Mouse (Mus musculus) kidney, adult 2 months (tissue): ENCODE measurements around the gene Rad51b. TPM values are rescaled to one million over a fixed set of nuclear protein-coding genes. Genes with fewer than 3 reads are reported as not detected.

ENCODE experiments used
- DNase-seq: peaks from one replicate; pipeline ENCODE4 v3.0.0; 2021
- H3K27ac ChIP-seq: fragments of 200-500 bp; 2 replicates; pipeline ENCODE4 v1.5.1; 2012; ENCODE audit warnings: low read depth, low read length, control low read depth, inconsistent platforms; ENCODE audit not compliant: insufficient read depth
- H3K27me3 ChIP-seq: fragments of 200-500 bp; replicated peaks from 2 replicates; pipeline ENCODE4 v1.6.1; 2012; ENCODE audit warnings: mild to moderate bottlenecking, moderate library complexity, low read length, inconsistent platforms; ENCODE audit not compliant: control insufficient read depth, insufficient read depth
- H3K36me3 ChIP-seq: fragments of 200-500 bp; 2 replicates; pipeline ENCODE4 v1.6.1; 2012; ENCODE audit warnings: mild to moderate bottlenecking, moderate library complexity, low read length, inconsistent platforms; ENCODE audit not compliant: control insufficient read depth, insufficient read depth
- H3K4me1 ChIP-seq: fragments of 200-500 bp; 2 replicates; pipeline ENCODE4 v1.6.1; 2011; ENCODE audit warnings: low read length; ENCODE audit not compliant: control insufficient read depth, insufficient read depth
- H3K4me3 ChIP-seq: fragments of 200-500 bp; 2 replicates; pipeline ENCODE4 v1.5.1; 2011; ENCODE audit warnings: mild to moderate bottlenecking, low read depth, low read length, control low read depth; ENCODE audit not compliant: insufficient read depth
- CTCF ChIP-seq: fragments of 200-500 bp; conservative IDR thresholded peaks from 2 replicates; pipeline ENCODE4 v1.5.1; 2011; ENCODE audit warnings: low read depth, mild to moderate bottlenecking, control low read depth, low read length, moderate library complexity, mixed read lengths; ENCODE audit not compliant: insufficient read depth, insufficient read length
- POLR2A ChIP-seq: fragments of 200-500 bp; IDR thresholded peaks from one replicate; pipeline ENCODE4 v1.6.1; 2011; ENCODE audit warnings: low read depth, low read length, control low read depth
- WGBS: fragments of 180-500 bp; shearing (Covaris S2); methylation state at CpG from one replicate; pipeline ENCODE4 v1.1.7; 2018; 5-methylcytosine and 5-hydroxymethylcytosine counted together
- polyA plus RNA-seq: library from polyadenylated mRNA; depleted of rRNA; stranded (reverse); fragments of >200 nt; gene quantifications from 2 replicates; pipeline ENCODE4 v1.2.3, GENCODE M21; 2012

Rad51b gene
- polyA plus RNA-seq, 1 experiment = 0.14 TPM

DNA sequence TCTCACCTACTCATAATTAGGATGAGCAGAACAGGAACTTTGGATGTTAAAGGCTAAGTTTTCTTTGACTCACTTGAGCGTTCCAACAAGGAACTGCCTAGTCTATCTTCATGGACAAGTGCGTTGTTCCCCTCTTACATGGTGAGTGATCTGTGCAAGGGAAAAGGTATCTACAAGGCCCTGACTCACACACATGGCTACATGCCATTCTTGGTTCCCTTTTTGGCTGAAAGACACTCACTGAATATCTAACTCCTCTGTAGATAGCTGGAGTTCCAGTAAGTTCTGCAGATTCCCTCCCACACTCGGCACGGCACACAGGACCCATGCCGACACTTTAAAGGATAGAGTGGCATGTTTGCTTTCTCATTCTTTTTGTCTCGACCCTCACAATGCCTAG lies 447.0 kb downstream of the Rad51b start:
- TF ChIP-seq CTCF (no peak), POLR2A (no peak)
- no peaks in the 10 kb centered on the region for H3K36me3 ChIP-seq
- no peaks in the 10 kb centered on the region for H3K27me3 ChIP-seq
- no peak overlapping the region for H3K27ac ChIP-seq
- WGBS = 84% methylated on average over 6 of the region's 6 CpGs
- no peak for DNase-seq
- no peak overlapping the region for H3K4me3 ChIP-seq
- no peaks in the 10 kb centered on the region for H3K4me1 ChIP-seq

DNA sequence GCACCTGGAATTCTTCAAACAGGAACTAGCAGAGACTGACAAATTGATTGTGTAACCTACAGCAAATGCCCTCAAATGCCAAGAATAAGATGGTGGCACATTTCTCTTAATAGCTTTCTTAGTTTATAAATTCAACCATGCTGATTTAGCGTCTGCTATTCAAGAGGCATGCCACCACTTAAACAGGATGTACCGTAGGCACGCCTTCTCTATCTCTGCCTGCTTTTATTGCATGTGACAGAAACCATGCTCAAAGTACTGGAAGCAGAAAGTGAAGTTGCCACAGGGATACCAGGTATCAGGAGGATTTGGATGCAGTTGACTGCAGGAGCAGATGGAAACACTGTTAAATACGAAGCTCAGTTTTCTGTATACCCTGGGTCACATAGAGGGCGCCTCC lies 448.1 kb downstream of the Rad51b start:
- 96% methylated on average over 5 of the region's 5 CpGs for WGBS
- H3K36me3 ChIP-seq = no peaks in the 10 kb centered on the region
- H3K27ac ChIP-seq = no peak overlapping the region
- no peak for DNase-seq
- H3K4me1 ChIP-seq = 0 out of 2 replicates have a peak, but pooled peaks cover 5% of the 10 kb centered on the region
- no peaks in the 10 kb centered on the region for H3K27me3 ChIP-seq
- TF ChIP-seq CTCF = no peak
- no peak for TF ChIP-seq POLR2A
- H3K4me3 ChIP-seq = no peak overlapping the region

DNA sequence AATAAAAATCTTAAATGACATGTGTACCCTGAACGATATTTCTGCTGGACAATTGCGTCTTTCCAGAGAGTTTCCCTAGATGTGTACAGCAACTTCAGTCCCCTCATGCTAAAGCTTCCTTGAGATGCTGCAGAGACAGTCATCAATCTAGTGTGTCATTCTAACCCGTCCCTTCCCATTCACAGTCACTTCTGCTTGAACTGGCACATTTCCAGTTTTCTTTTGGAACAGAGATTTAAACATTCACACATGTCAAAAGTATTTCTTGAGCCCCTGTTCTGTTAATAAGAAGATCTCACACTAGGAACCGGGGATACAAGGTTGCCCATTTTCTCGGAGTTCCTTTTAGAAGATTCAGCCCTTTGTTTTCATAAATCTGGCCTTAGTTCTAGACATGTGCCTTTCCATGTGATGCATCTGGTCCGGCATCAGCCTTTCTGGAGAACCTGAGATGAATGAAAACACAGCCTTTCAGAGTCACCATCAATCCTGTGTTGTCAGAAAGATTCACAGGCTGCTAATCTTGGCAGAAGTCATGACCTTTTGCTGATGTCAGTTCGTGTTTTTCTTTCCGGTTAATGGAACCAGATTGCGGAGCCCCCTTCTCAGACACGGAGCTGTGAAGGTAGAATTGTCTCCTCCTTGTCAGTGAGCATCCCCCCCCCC lies 448.9 kb downstream of the Rad51b start:
- Histone ChIP-seq H3K27me3 (no peaks in the 10 kb centered on the region), H3K4me1 (0 out of 2 replicates have a peak, but pooled peaks cover 5% of the 10 kb centered on the region), H3K36me3 (no peaks in the 10 kb centered on the region), H3K27ac (no peak overlapping the region), H3K4me3 (no peak overlapping the region)
- TF ChIP-seq CTCF = no peak
- TF ChIP-seq POLR2A = no peak
- no peak for DNase-seq
- WGBS = 62% methylated on average over 10 of the region's 10 CpGs

DNA sequence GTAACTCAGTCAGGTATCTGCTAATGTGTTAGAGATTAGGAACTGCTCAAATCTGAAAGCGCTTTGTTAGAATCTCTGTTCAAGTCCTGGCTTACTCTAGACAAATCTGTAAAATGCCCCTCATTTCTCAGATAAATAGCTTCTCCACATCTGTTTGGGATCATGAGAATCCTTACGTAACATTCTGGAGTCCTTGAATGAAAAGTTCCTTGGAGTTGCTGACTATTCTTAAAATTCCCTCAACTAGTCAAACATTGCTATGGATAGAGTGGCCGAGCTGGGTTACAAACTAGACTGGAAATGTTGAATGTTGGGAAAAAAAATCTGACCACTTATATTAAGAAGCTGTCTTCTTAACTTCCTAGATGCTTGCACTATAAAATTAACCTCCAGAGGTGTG lies 450.5 kb downstream of the Rad51b start:
- Histone ChIP-seq H3K4me1 (peaks cover 10% of the 10 kb centered on the region; the same call in 1 of the 2 replicates), H3K27ac (no peak overlapping the region), H3K4me3 (no peak overlapping the region), H3K36me3 (no peaks in the 10 kb centered on the region), H3K27me3 (no peaks in the 10 kb centered on the region)
- 89% methylated on average over 3 of the region's 3 CpGs for WGBS
- DNase-seq = no peak
- TF ChIP-seq POLR2A (no peak), CTCF (no peak)

DNA sequence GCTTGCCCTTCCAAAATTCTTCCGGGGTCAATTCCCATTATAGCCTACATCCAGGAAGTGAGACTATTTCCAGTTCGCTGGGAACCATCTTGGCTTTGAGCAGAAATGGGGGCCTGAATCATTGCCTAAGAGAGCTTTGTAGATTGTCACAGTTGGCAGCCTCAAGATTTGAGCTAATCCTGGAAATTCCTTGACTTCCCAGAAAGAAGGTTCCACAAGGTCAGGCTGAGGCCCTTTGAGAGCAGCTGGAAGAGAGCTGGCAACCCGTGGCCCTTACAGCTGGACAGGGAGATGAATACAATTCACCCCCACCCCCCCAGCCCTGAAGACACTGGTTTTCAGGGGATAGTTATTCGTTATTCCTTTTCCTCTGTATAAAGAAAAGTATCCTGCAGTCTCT lies 451.8 kb downstream of the Rad51b start:
- H3K27ac ChIP-seq = 0 out of 2 replicates have a peak overlapping the region, but pooled peaks have one; percentile 10
- WGBS = 48% methylated on average over 4 of the region's 4 CpGs

DNA sequence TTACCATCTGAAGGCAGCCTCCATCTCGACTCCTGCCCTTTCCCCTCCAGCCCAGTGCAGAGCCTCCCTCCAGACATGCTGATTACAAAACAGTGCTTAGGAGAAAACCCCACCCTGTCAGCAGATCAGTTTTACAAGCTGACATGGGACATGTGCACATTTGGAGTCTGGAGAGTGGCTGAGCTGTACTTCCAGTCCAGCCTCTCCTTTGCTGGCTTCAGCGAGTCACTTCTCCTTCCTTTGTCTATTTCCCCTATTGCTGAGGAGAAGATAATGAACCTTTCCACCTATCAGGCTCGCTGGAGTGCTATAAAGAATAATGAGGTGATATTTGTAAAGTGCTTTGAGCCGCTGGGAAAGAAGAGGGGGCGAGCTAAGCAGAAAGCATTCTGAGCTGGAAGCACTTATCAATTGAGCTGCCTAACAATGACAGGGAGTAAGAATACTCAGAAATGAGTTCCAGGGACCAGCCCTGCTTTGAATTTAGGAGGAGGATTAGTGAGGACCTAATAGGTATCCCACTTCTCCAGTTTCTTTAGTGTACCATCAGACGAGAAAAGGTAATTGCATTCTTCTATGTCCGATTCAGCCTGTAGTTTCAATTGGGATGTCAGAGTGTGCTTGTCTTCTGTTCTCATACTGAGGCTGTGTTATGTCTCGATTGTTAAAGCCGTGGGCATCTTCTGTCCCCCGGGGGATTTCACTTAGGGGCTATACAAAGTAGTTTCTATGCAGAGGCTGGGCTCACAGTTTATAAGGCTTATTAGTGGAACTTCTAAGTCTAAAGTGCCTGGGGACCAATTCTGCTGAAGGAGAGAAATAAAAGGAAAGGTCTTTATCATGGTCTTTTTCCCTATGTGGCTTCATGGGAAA lies 453.4 kb downstream of the Rad51b start:
- no peak overlapping the region for H3K27ac ChIP-seq
- no peak overlapping the region for H3K4me3 ChIP-seq
- H3K36me3 ChIP-seq = no peaks in the 10 kb centered on the region
- H3K27me3 ChIP-seq = no peaks in the 10 kb centered on the region
- H3K4me1 ChIP-seq = peaks cover 10% of the 10 kb centered on the region; the same call in 1 of the 2 replicates
- TF ChIP-seq CTCF = no peak
- WGBS = 73% methylated on average over 10 of the region's 10 CpGs
- DNase-seq = no peak

More for the DNA sequence above, 451.8 kb downstream of the Rad51b start:
- H3K4me3 ChIP-seq = no peak overlapping the region
- no peak for TF ChIP-seq CTCF
- TF ChIP-seq POLR2A = no peak
- no peak for DNase-seq
- H3K27me3 ChIP-seq = no peaks in the 10 kb centered on the region
- H3K36me3 ChIP-seq = no peaks in the 10 kb centered on the region
- peaks cover 10% of the 10 kb centered on the region; the same call in 1 of the 2 replicates for H3K4me1 ChIP-seq

DNA sequence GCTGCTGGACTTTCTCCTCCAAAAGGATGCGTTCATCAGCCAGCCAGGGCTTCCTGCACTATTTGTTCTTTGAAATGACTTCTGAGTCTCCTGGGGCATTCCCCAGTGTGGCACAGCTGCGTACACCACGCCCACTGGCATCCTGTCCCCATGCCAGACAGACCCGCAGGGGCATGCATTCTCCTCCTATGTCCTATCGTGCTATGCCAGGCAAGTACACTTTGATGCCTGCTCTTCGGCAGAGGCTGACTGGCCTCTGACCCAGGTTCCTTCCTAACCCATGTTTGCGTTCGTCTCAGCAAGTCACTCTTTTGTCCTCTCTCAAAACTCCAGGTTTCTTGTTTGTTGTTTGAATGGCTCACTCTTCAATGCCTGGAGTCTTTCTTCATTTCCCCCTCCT lies 454.7 kb downstream of the Rad51b start:
- DNase-seq = peak; percentile 46
- WGBS = 33% methylated on average over 8 of the region's 8 CpGs
- Histone ChIP-seq H3K4me1 (peaks cover 10% of the 10 kb centered on the region; the same call in 1 of the 2 replicates), H3K36me3 (no peaks in the 10 kb centered on the region), H3K4me3 (no peak overlapping the region), H3K27ac (0 out of 2 replicates have a peak overlapping the region, but pooled peaks have one; percentile 11), H3K27me3 (no peaks in the 10 kb centered on the region)
- no peak for TF ChIP-seq POLR2A
